Mouse (Mus musculus) 416B (cell line): ENCODE data around the gene Abca5.
"Not testable (repeated sequence)": the region's sequence is repeated elsewhere in the genome, so short reads cannot be mapped to it uniquely, and the experiment has no call there.

ENCODE experiments used
- DNase-seq: peaks from one replicate; pipeline ENCODE4 v3.0.0; 2011; ENCODE audit warnings: low read depth

Abca5 gene

GRCm38 (mm10) chr11:110337289-110338245 lies at the start of gene Abca5:
Abca5 (minus strand) TSS chr11:110337716.
- peak; percentile 56 for DNase-seq

- no peak for DNase-seq
Observed at GRCm38 (mm10) chr11:110385487-110385886, 48.0 kb upstream of the Abca5 start.

GRCm38 (mm10) chr11:110380310-110380668 lies 42.8 kb upstream of the Abca5 start:
- DNase-seq, result no peak

GRCm38 (mm10) chr11:110379661-110380309 lies 42.3 kb upstream of the Abca5 start:
- DNase-seq, result no peak

GRCm38 (mm10) chr11:110374036-110374435 lies 36.5 kb upstream of the Abca5 start:
- DNase-seq, result no peak

GRCm38 (mm10) chr11:110372266-110372954 lies 34.9 kb upstream of the Abca5 start:
- no peak for DNase-seq

GRCm38 (mm10) chr11:110371827-110372226 lies 34.3 kb upstream of the Abca5 start:
- DNase-seq, result no peak

- DNase-seq, result no peak
Observed at GRCm38 (mm10) chr11:110369312-110370019, 31.9 kb upstream of the Abca5 start.

GRCm38 (mm10) chr11:110367638-110368037 lies 30.1 kb upstream of the Abca5 start:
- no peak for DNase-seq

- DNase-seq, result no peak
Observed at GRCm38 (mm10) chr11:110366902-110367301, 29.4 kb upstream of the Abca5 start.

- DNase-seq, result peak; percentile 68
Observed at GRCm38 (mm10) chr11:110365016-110365415, 27.5 kb upstream of the Abca5 start.

GRCm38 (mm10) chr11:110357756-110358551 lies 20.4 kb upstream of the Abca5 start:
- DNase-seq, result peak; percentile 69

- DNase-seq, result not testable (repeated sequence)
Observed at GRCm38 (mm10) chr11:110355131-110355530, 17.6 kb upstream of the Abca5 start.

- no peak for DNase-seq
Observed at GRCm38 (mm10) chr11:110354261-110354660, 16.7 kb upstream of the Abca5 start.

- DNase-seq, result no peak
Observed at GRCm38 (mm10) chr11:110348170-110348569, 10.7 kb upstream of the Abca5 start.

- DNase-seq, result no peak
Observed at GRCm38 (mm10) chr11:110347768-110348167, 10.3 kb upstream of the Abca5 start.

GRCm38 (mm10) chr11:110336814-110337288 lies 665 bp downstream of the Abca5 start:
- peak; percentile 50 for DNase-seq

GRCm38 (mm10) chr11:110330093-110330492 lies 7.4 kb downstream of the Abca5 start:
- DNase-seq, result no peak

- DNase-seq, result no peak
Observed at GRCm38 (mm10) chr11:110322266-110322665, 15.2 kb downstream of the Abca5 start.

- no peak for DNase-seq
Observed at GRCm38 (mm10) chr11:110306475-110307168, 30.9 kb downstream of the Abca5 start.
